In genomic region chr4:153377981-153378380, GRCm38 (mm10) we compare ENCODE assay signal across 8 mouse cellular contexts.
DNase-seq lines count a peak whose midpoint lies in the region; TF ChIP-seq lines count a peak whose summit lies in the region.
"Had no signal": no experiment of that assay in that cellular context is flagged by ENCODE, and none has a peak within 500 bp of the region (broad histone marks: within the 10 kb centered on the region; RNA-seq: fewer than 3 reads in every experiment).

No protein-coding gene starts in this region.

- H3K4me1 ChIP-seq in lung, adult 2 months (ENCODE audit: control insufficient read depth, insufficient read depth, low read length), result no peaks in the 10 kb centered on the region

- TF ChIP-seq CTCF in lung, adult 2 months (IDR thresholded peaks at IDR 0.05; ENCODE audit: insufficient read depth, low read length), result no peak

- no peak for TF ChIP-seq POLR2A in lung, adult 2 months (IDR thresholded peaks at IDR 0.05; ENCODE audit: borderline replicate concordance, extremely low read depth, low read depth, low read length)

- DNase-seq in layer of hippocampus, adult 11-12 months (ENCODE audit: low spot score), result peak; percentile 71
- DNase-seq in layer of hippocampus, adult 9-10 months (ENCODE audit: low spot score), result no peak
- peak; percentile 38 to 55 for DNase-seq in cerebellum, postnatal 25 days
- DNase-seq in frontal cortex, adult 2 months (ENCODE audit: extremely low spot score in 1 of 2, low spot score in 1 of 2), result peak; percentile 25 to 77
- peak; percentile 48 to 51 for DNase-seq in layer of hippocampus, postnatal 14 days (ENCODE audit: low spot score in 2 of 2)
- DNase-seq in right cerebral cortex, postnatal 25 days, result peak; percentile 51
- no peak for DNase-seq in lung, adult 2 months

- WGBS in lung, adult 2 months, result 18% methylated on average over 6 of the region's 6 CpGs

- H3K4me3 ChIP-seq in lung, adult 2 months (replicated peaks; ENCODE audit: extremely low read depth, low read depth, low read length), result no peak overlapping the region
- H3K4me3 ChIP-seq: myocyte had no signal

Comparison
In these comparisons a context has a peak if more than half of its experiments do, and no peak if none do; other contexts are left out.
1. DNase-seq: peak in layer of hippocampus, adult 11-12 months (single experiment), cerebellum, postnatal 25 days (2 of 2), frontal cortex, adult 2 months (2 of 2), layer of hippocampus, postnatal 14 days (2 of 2) and right cerebral cortex, postnatal 25 days (single experiment); none in layer of hippocampus, adult 9-10 months (single experiment) and lung, adult 2 months (single experiment).